Mouse (Mus musculus): Measurements from ENCODE around the gene Ppp1r21. TPM values are rescaled to one million over a fixed set of nuclear protein-coding genes. Genes with fewer than 3 reads are reported as not detected.

Ppp1r21 gene
- polyA plus RNA-seq, 1 experiment from 2014 or later = 25.1 TPM

DNA sequence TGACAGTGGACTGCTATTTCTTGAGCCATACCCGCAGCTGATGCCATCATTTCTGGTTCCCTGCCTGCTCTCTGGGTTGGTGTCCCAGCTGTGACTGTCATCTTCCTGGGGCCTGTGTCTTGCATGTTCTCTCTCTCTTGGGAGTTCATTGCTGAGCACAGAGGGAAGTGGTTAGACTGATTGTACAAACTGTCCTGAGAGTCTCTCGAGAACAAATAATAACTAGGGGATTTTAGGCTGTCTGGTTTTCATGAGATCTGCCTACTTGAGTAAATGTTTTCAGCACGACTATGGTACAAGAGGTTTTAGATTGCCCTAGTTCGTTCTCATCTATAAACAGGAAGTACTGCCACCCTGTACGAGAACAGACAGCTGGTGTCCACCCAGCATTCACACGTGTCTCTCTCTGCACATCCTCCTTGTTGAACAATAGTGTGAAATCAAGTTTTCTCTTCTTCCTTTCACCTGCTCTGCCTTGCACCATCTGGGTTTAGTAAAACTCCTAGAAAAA, 51.6 kb downstream of the Ppp1r21 start:
- DNase-seq (ENCODE audit: low spot score) (no peak), ATAC-seq (replicated peaks; ENCODE audit: insufficient number of reproducible peaks, low FRiP score, low TSS enrichment, low read depth) (no peak)
- Histone ChIP-seq H3K4me1 (ENCODE audit: control insufficient read depth, insufficient read depth, low read length) (no peaks in the 10 kb centered on the region), H3K9me3 (replicated peaks; ENCODE audit: control insufficient read depth, low read length) (no peaks in the 10 kb centered on the region), H3K4me3 (ENCODE audit: low read depth, low read length) (no peak overlapping the region), H3K4me2 (ENCODE audit: low read depth, low read length) (no peak overlapping the region), H3K27me3 (ENCODE audit: control insufficient read depth, insufficient read depth, low read length) (no peaks in the 10 kb centered on the region), H3K9ac (replicated peaks; ENCODE audit: low read length) (no peak overlapping the region), H3K36me3 (replicated peaks; ENCODE audit: control insufficient read depth, insufficient read depth, low read depth, low read length) (peaks cover 7% of the 10 kb centered on the region), H3K27ac (replicated peaks; ENCODE audit: low read depth, low read length) (no peak overlapping the region)
- WGBS = 73% methylated on average over 6 of the region's 6 CpGs

DNA sequence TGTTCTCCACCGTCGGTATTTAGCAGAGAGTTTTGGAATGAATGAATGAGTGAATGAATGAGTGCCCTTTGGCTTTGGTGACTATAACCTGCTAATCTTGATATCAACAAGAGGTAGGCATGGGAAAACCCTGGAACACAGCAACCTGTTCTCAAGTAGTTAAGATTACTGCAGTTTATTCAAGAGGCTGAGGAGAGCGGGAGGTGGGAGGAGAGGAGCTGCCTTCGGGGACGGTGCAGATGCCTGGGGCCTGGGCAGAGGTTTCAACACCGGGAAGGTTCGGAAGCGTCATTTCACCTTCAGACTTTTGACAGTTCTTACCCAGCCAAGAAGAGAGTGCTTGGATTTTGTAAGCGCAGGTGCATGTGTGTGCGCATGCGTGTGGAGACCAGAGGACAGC, 53.1 kb downstream of the Ppp1r21 start:
- peaks cover 3% of the 10 kb centered on the region for H3K36me3 ChIP-seq (replicated peaks; ENCODE audit: control insufficient read depth, insufficient read depth, low read depth, low read length)
- no peak overlapping the region for H3K9ac ChIP-seq (replicated peaks; ENCODE audit: low read length)
- H3K4me3 ChIP-seq (ENCODE audit: low read depth, low read length) = no peak overlapping the region
- WGBS = 85% methylated on average over 11 of the region's 11 CpGs
- DNase-seq (ENCODE audit: low spot score) = no peak
- no peaks in the 10 kb centered on the region for H3K9me3 ChIP-seq (replicated peaks; ENCODE audit: control insufficient read depth, low read length)
- H3K4me2 ChIP-seq (ENCODE audit: low read depth, low read length) = no peak overlapping the region
- no peak overlapping the region for H3K27ac ChIP-seq (replicated peaks; ENCODE audit: low read depth, low read length)
- H3K27me3 ChIP-seq (ENCODE audit: control insufficient read depth, insufficient read depth, low read length) = no peaks in the 10 kb centered on the region
- H3K4me1 ChIP-seq (ENCODE audit: control insufficient read depth, insufficient read depth, low read length) = no peaks in the 10 kb centered on the region
- ATAC-seq (replicated peaks; ENCODE audit: insufficient number of reproducible peaks, low FRiP score, low TSS enrichment, low read depth) = no peak

DNA sequence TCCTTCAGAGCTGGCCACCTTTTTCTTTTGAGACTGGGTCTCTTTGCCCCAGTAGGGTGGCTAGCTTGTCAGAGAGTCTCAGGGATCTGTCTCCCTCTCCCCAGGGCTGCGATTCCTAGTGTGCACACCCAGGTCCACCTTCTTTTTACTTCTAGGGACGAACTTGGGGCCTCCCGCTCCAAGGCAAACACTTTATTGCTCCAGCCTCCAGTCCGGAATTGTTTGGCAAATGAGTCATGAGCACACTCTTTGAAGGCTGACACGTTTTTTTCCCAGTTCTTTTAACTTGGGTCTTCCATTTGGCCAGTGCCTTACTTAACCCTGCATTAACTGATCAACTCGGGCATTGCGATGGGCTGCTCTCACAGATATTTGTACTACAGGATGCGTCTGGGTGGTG, 53.5 kb downstream of the Ppp1r21 start:
- no peak overlapping the region for H3K4me2 ChIP-seq (ENCODE audit: low read depth, low read length)
- no peak overlapping the region for H3K27ac ChIP-seq (replicated peaks; ENCODE audit: low read depth, low read length)
- H3K4me3 ChIP-seq (ENCODE audit: low read depth, low read length) = no peak overlapping the region
- peaks cover 3% of the 10 kb centered on the region for H3K36me3 ChIP-seq (replicated peaks; ENCODE audit: control insufficient read depth, insufficient read depth, low read depth, low read length)
- H3K9ac ChIP-seq (replicated peaks; ENCODE audit: low read length) = no peak overlapping the region
- H3K27me3 ChIP-seq (ENCODE audit: control insufficient read depth, insufficient read depth, low read length) = no peaks in the 10 kb centered on the region
- H3K9me3 ChIP-seq (replicated peaks; ENCODE audit: control insufficient read depth, low read length) = no peaks in the 10 kb centered on the region
- ATAC-seq (replicated peaks; ENCODE audit: insufficient number of reproducible peaks, low FRiP score, low TSS enrichment, low read depth) (no peak), DNase-seq (ENCODE audit: low spot score) (no peak)
- no peaks in the 10 kb centered on the region for H3K4me1 ChIP-seq (ENCODE audit: control insufficient read depth, insufficient read depth, low read length)
- 88% methylated on average over 8 of the region's 8 CpGs for WGBS

DNA sequence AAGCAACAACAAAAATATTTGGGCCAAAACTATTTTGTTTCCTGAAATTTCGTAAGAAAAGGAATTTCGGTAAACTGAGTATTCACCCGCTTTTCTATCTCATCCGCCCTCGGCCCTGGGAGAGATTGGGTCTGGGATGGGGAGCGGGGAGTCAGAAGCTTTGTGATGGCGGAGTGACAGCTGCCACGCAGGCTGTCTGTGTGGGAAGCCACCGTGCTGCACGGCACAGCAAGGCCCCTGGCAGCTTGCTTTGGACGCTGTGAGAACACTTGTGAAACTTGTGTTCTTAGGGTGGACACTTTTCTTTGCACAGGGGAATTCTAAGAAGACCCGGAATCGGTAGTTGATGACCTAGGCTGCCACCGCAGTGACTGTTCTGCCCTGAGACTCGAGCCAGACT, 57.5 kb downstream of the Ppp1r21 start:
- Histone ChIP-seq H3K9me3 (replicated peaks; ENCODE audit: control insufficient read depth, low read length) (no peaks in the 10 kb centered on the region), H3K4me2 (ENCODE audit: low read depth, low read length) (no peak overlapping the region), H3K4me1 (ENCODE audit: control insufficient read depth, insufficient read depth, low read length) (no peaks in the 10 kb centered on the region), H3K27me3 (ENCODE audit: control insufficient read depth, insufficient read depth, low read length) (no peaks in the 10 kb centered on the region), H3K4me3 (ENCODE audit: low read depth, low read length) (no peak overlapping the region), H3K36me3 (replicated peaks; ENCODE audit: control insufficient read depth, insufficient read depth, low read depth, low read length) (peaks cover 3% of the 10 kb centered on the region), H3K27ac (replicated peaks; ENCODE audit: low read depth, low read length) (no peak overlapping the region), H3K9ac (replicated peaks; ENCODE audit: low read length) (no peak overlapping the region)
- ATAC-seq (replicated peaks; ENCODE audit: insufficient number of reproducible peaks, low FRiP score, low TSS enrichment, low read depth) = no peak
- DNase-seq (ENCODE audit: low spot score) = no peak
- WGBS = 79% methylated on average over 15 of the region's 15 CpGs

DNA sequence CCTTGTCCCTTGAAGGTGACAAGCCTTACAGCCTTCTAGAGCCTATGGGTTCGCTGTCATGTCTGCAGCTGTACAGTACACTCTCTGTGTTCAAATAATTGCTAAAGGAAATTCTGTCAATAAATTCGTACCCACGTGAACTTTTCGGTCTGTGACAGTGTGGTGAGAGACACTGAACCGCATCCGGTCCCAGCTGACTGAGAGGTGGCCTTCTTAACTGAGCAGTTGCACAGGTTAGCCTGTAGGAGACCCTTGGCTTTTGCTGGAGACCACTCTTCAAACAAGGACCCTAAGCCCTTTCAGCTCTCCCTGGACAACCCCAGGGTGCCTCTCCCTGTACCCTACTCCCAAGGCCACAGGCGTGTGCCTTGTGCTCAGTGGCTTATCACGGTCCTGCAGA, 58.3 kb downstream of the Ppp1r21 start:
- Histone ChIP-seq H3K9ac (replicated peaks; ENCODE audit: low read length) (no peak overlapping the region), H3K9me3 (replicated peaks; ENCODE audit: control insufficient read depth, low read length) (no peaks in the 10 kb centered on the region), H3K4me1 (ENCODE audit: control insufficient read depth, insufficient read depth, low read length) (no peaks in the 10 kb centered on the region), H3K4me3 (ENCODE audit: low read depth, low read length) (no peak overlapping the region), H3K27ac (replicated peaks; ENCODE audit: low read depth, low read length) (no peak overlapping the region), H3K27me3 (ENCODE audit: control insufficient read depth, insufficient read depth, low read length) (no peaks in the 10 kb centered on the region), H3K4me2 (ENCODE audit: low read depth, low read length) (no peak overlapping the region), H3K36me3 (replicated peaks; ENCODE audit: control insufficient read depth, insufficient read depth, low read depth, low read length) (peaks cover 3% of the 10 kb centered on the region)
- ATAC-seq (replicated peaks; ENCODE audit: insufficient number of reproducible peaks, low FRiP score, low TSS enrichment, low read depth) (no peak), DNase-seq (ENCODE audit: low spot score) (no peak)
- 92% methylated on average over 8 of the region's 8 CpGs for WGBS

DNA sequence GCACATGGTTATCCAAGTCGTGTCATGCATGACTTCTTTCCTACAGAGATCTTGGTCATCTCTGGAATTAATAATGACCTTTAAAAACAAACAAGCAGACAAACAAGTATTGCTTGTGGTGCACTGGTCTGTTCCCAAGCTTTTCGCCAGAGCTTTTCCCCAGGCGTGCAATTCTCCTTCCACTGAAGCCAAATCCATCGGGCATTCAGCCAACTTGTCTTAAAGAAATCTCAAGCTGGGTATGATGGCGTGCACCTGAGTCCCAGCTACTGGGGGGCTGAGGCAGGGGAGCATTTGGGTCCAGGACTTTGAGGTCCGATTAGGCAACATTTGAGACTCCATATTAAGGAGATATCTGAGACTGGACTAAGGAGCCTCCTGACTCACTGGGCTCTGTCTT, 60.3 kb downstream of the Ppp1r21 start:
- ATAC-seq (replicated peaks; ENCODE audit: insufficient number of reproducible peaks, low FRiP score, low TSS enrichment, low read depth) = no peak
- DNase-seq (ENCODE audit: low spot score) = no peak

DNA sequence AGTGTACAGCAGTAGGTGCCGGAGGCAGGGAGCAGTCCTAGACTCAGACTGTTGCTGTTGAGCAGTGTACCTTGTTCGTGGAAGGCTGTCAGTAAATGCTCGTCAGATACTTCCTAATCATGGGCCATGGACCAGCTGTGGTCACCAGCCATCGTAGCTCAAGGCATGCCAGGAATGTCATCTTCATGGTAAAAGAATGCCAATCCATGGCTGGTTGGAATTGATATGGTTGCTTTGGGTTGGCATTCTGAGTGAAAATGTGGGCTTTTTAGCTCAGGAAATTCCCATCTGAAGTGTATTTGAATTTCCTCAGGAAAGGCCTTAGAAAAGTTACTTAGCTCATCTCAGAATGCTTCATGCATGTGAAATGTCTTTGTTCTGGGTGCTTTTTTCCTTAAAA, 65.2 kb downstream of the Ppp1r21 start:
- Histone ChIP-seq H3K9me3 (replicated peaks; ENCODE audit: control insufficient read depth, low read length) (no peaks in the 10 kb centered on the region), H3K36me3 (replicated peaks; ENCODE audit: control insufficient read depth, insufficient read depth, low read depth, low read length) (no peaks in the 10 kb centered on the region), H3K27me3 (ENCODE audit: control insufficient read depth, insufficient read depth, low read length) (no peaks in the 10 kb centered on the region), H3K27ac (replicated peaks; ENCODE audit: low read depth, low read length) (no peak overlapping the region), H3K4me2 (ENCODE audit: low read depth, low read length) (no peak overlapping the region), H3K4me3 (ENCODE audit: low read depth, low read length) (no peak overlapping the region), H3K4me1 (ENCODE audit: control insufficient read depth, insufficient read depth, low read length) (no peaks in the 10 kb centered on the region), H3K9ac (replicated peaks; ENCODE audit: low read length) (no peak overlapping the region)
- DNase-seq (ENCODE audit: low spot score) (no peak), ATAC-seq (replicated peaks; ENCODE audit: insufficient number of reproducible peaks, low FRiP score, low TSS enrichment, low read depth) (no peak)
- WGBS = 80% methylated on average over 4 of the region's 4 CpGs

More for the DNA sequence above, 60.3 kb downstream of the Ppp1r21 start:
- WGBS = 91% methylated on average over 6 of the region's 6 CpGs
- H3K4me1 ChIP-seq (ENCODE audit: control insufficient read depth, insufficient read depth, low read length) = no peaks in the 10 kb centered on the region
- H3K4me3 ChIP-seq (ENCODE audit: low read depth, low read length) = no peak overlapping the region
- H3K27me3 ChIP-seq (ENCODE audit: control insufficient read depth, insufficient read depth, low read length) = no peaks in the 10 kb centered on the region
- no peak overlapping the region for H3K27ac ChIP-seq (replicated peaks; ENCODE audit: low read depth, low read length)
- H3K9me3 ChIP-seq (replicated peaks; ENCODE audit: control insufficient read depth, low read length) = no peaks in the 10 kb centered on the region
- H3K4me2 ChIP-seq (ENCODE audit: low read depth, low read length) = no peak overlapping the region
- no peaks in the 10 kb centered on the region; the same call in 1 of the 2 replicates for H3K36me3 ChIP-seq (replicated peaks; ENCODE audit: control insufficient read depth, insufficient read depth, low read depth, low read length)
- no peak overlapping the region for H3K9ac ChIP-seq (replicated peaks; ENCODE audit: low read length)

DNA sequence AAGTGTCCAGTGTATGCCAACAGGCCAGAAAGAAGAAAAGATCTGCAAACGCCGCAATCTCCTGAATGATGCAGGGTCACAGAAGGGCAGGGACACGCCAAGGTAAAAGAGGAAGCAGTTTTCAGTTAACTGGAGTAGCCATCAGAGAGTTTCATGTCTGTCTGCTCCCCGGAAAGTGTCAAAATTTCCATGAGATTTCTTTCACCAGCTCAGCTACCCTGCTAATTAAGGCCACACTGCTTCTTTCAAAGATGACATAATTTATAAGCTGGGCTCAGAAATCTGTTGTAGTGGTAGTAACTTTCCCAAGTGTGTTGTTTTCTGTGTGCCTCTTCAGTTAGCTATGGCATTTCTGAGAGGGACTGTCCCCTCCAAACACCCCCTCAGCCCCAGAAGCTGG, 66.2 kb downstream of the Ppp1r21 start:
- Histone ChIP-seq H3K9ac (replicated peaks; ENCODE audit: low read length) (no peak overlapping the region), H3K4me2 (ENCODE audit: low read depth, low read length) (no peak overlapping the region), H3K4me1 (ENCODE audit: control insufficient read depth, insufficient read depth, low read length) (no peaks in the 10 kb centered on the region), H3K36me3 (replicated peaks; ENCODE audit: control insufficient read depth, insufficient read depth, low read depth, low read length) (no peaks in the 10 kb centered on the region), H3K9me3 (replicated peaks; ENCODE audit: control insufficient read depth, low read length) (no peaks in the 10 kb centered on the region), H3K4me3 (ENCODE audit: low read depth, low read length) (no peak overlapping the region), H3K27me3 (ENCODE audit: control insufficient read depth, insufficient read depth, low read length) (no peaks in the 10 kb centered on the region), H3K27ac (replicated peaks; ENCODE audit: low read depth, low read length) (no peak overlapping the region)
- DNase-seq (ENCODE audit: low spot score) = no peak
- 73% methylated on average over 4 of the region's 4 CpGs for WGBS
- no peak for ATAC-seq (replicated peaks; ENCODE audit: insufficient number of reproducible peaks, low FRiP score, low TSS enrichment, low read depth)
